In genomic region chr16:88701072-88701864, GRCm38 (mm10) we compare ENCODE assay signal across 11 mouse cellular contexts. TPM values are rescaled to one million over a fixed set of nuclear protein-coding genes. Genes with fewer than 3 reads are reported as not detected.
DNase-seq lines count a peak whose midpoint lies in the region; ATAC-seq and TF ChIP-seq lines count a peak whose summit lies in the region.
"Had no signal": no experiment of that assay in that cellular context is flagged by ENCODE, and none has a peak within 500 bp of the region (broad histone marks: within the 10 kb centered on the region; RNA-seq: fewer than 3 reads in every experiment).

No protein-coding gene starts in this region.

- no peaks in the 10 kb centered on the region for H3K36me3 ChIP-seq in liver, adult 2 months (ENCODE audit: control insufficient read depth, insufficient read depth, low read length)
- H3K36me3 ChIP-seq in embryonic facial prominence, embryonic 12.5 days = no peaks in the 10 kb centered on the region
- H3K36me3 ChIP-seq: heart, embryonic 15.5 days had no signal

- DNase-seq in liver, adult 2 months (ENCODE audit: extremely low read depth, low read depth, low spot score) = peak; percentile 83
- DNase-seq in liver = no peak
- DNase-seq in thymus, postnatal 36 days = peak; percentile 63 to 77
- no peak for DNase-seq in right cerebral cortex, adult 18-20 months
- DNase-seq: kidney, adult 9 months had no signal

- H3K27me3 ChIP-seq in liver, adult 2 months (ENCODE audit: control insufficient read depth, insufficient read depth, low read length) = no peaks in the 10 kb centered on the region
- no peaks in the 10 kb centered on the region for H3K27me3 ChIP-seq in embryonic facial prominence, embryonic 12.5 days
- H3K27me3 ChIP-seq: heart, embryonic 15.5 days had no signal

- no peaks in the 10 kb centered on the region for H3K9me3 ChIP-seq in embryonic facial prominence, embryonic 12.5 days
- H3K9me3 ChIP-seq: heart, embryonic 15.5 days had no signal

- no peak overlapping the region for H3K9ac ChIP-seq in liver, adult 2 months (ENCODE audit: low read depth, low read length)
- no peak overlapping the region for H3K9ac ChIP-seq in embryonic facial prominence, embryonic 12.5 days
- H3K9ac ChIP-seq: heart, embryonic 15.5 days had no signal

- WGBS in liver, adult 2 months = 45% methylated on average over 4 of the region's 4 CpGs
- 24% methylated on average over 4 of the region's 4 CpGs for WGBS in embryonic facial prominence, embryonic 12.5 days

- TF ChIP-seq POLR2A in liver, adult 2 months (IDR thresholded peaks at IDR 0.05; ENCODE audit: extremely low read depth, insufficient read depth, low read length) = no peak

- no peak for TF ChIP-seq CTCF in liver, adult 2 months (IDR thresholded peaks at IDR 0.05; ENCODE audit: low read depth, low read length)

- no peak overlapping the region for H3K4me2 ChIP-seq in embryonic facial prominence, embryonic 12.5 days (replicated peaks)
- H3K4me2 ChIP-seq: heart, embryonic 15.5 days had no signal

- H3K4me1 ChIP-seq in liver, adult 2 months (ENCODE audit: control insufficient read depth, insufficient read depth, low read length) = no peaks in the 10 kb centered on the region; the same call in 1 of the 2 replicates
- no peaks in the 10 kb centered on the region for H3K4me1 ChIP-seq in embryonic facial prominence, embryonic 12.5 days
- H3K4me1 ChIP-seq: heart, embryonic 15.5 days had no signal

- ATAC-seq in embryonic facial prominence, embryonic 12.5 days (ENCODE audit: insufficient number of reproducible peaks, insufficient read depth, low FRiP score, low TSS enrichment) = 0 out of 2 replicates have a peak, but pooled peaks have one; percentile 64
- ATAC-seq in megakaryocyte, adult 5-6 weeks (ENCODE audit: poor library complexity, severe bottlenecking) = peak; percentile 43
- ATAC-seq in monocyte, adult 5-6 weeks (replicated peaks; ENCODE audit: insufficient number of reproducible peaks, low FRiP score, low TSS enrichment, poor library complexity, severe bottlenecking) = no peak

- H3K79me2 ChIP-seq in liver, adult 2 months (ENCODE audit: control insufficient read depth, insufficient read depth, low read length) = no peaks in the 10 kb centered on the region

- no peak overlapping the region for H3K4me3 ChIP-seq in liver, adult 2 months (ENCODE audit: insufficient read depth, low read depth, low read length)
- H3K4me3 ChIP-seq in embryonic facial prominence, embryonic 12.5 days = no peak overlapping the region
- H3K4me3 ChIP-seq: heart, embryonic 15.5 days had no signal

- no peak overlapping the region for H3K27ac ChIP-seq in liver, adult 2 months (replicated peaks; ENCODE audit: insufficient read depth, low read depth, low read length)
- no peak overlapping the region for H3K27ac ChIP-seq in embryonic facial prominence, embryonic 12.5 days
- H3K27ac ChIP-seq: heart, embryonic 15.5 days had no signal

RNA-seq across cellular contexts. Expression of gene 2310061N02Rik, which starts 6.5 kb away (rescaled TPM):
- total RNA-seq in liver, adult 2 months (2014; rRNA removed) = not detected in 2 replicates
- not detected in 2 replicates for polyA plus RNA-seq in liver, adult 2 months (2012; rRNA removed)
- not detected in 2 replicates for polyA plus RNA-seq in embryonic facial prominence, embryonic 12.5 days (2016; fragmentation: Nextera tagmentation; extraction: Ambion mirVana)
- not detected in 2 replicates for total RNA-seq in megakaryocyte, adult 5-6 weeks (2015)
- not detected in 2 replicates for total RNA-seq in megakaryocyte, adult 5-6 weeks (2017)
- not detected in 3 replicates for total RNA-seq in monocyte, adult 5-6 weeks (2017)
- total RNA-seq: left cerebral cortex, postnatal 36 days; MEL had no signal
- polyA plus RNA-seq: heart, embryonic 15.5 days had no signal

RNA-seq across cellular contexts. Expression of gene Krtap13-1, which starts 27.4 kb away (rescaled TPM):
- not detected in 2 replicates for total RNA-seq in liver, adult 2 months (2014; rRNA removed)
- not detected in 2 replicates for polyA plus RNA-seq in liver, adult 2 months (2012; rRNA removed)
- not detected in 2 replicates for polyA plus RNA-seq in embryonic facial prominence, embryonic 12.5 days (2016; fragmentation: Nextera tagmentation; extraction: Ambion mirVana)
- not detected in 2 replicates for total RNA-seq in megakaryocyte, adult 5-6 weeks (2015)
- not detected in 2 replicates for total RNA-seq in megakaryocyte, adult 5-6 weeks (2017)
- not detected in 3 replicates for total RNA-seq in monocyte, adult 5-6 weeks (2017)
- total RNA-seq: left cerebral cortex, postnatal 36 days; MEL had no signal
- polyA plus RNA-seq: heart, embryonic 15.5 days had no signal

RNA-seq across cellular contexts. Expression of gene Krtap27-1, which starts 29.8 kb away (rescaled TPM):
- not detected in 2 replicates for total RNA-seq in liver, adult 2 months (2014; rRNA removed)
- polyA plus RNA-seq in liver, adult 2 months (2012; rRNA removed) = not detected in 2 replicates
- not detected in 2 replicates for polyA plus RNA-seq in embryonic facial prominence, embryonic 12.5 days (2016; fragmentation: Nextera tagmentation; extraction: Ambion mirVana)
- total RNA-seq in megakaryocyte, adult 5-6 weeks (2015) = not detected in 2 replicates
- not detected in 2 replicates for total RNA-seq in megakaryocyte, adult 5-6 weeks (2017)
- not detected in 3 replicates for total RNA-seq in monocyte, adult 5-6 weeks (2017)
- total RNA-seq: left cerebral cortex, postnatal 36 days; MEL had no signal
- polyA plus RNA-seq: heart, embryonic 15.5 days had no signal

RNA-seq across cellular contexts. Expression of gene Krtap13, which starts 50.2 kb away (rescaled TPM):
- not detected in 2 replicates for total RNA-seq in liver, adult 2 months (2014; rRNA removed)
- not detected in 2 replicates for polyA plus RNA-seq in liver, adult 2 months (2012; rRNA removed)
- polyA plus RNA-seq in embryonic facial prominence, embryonic 12.5 days (2016; fragmentation: Nextera tagmentation; extraction: Ambion mirVana) = not detected in 2 replicates
- not detected in 2 replicates for total RNA-seq in megakaryocyte, adult 5-6 weeks (2015)
- total RNA-seq in megakaryocyte, adult 5-6 weeks (2017) = not detected in 2 replicates
- not detected in 3 replicates for total RNA-seq in monocyte, adult 5-6 weeks (2017)
- total RNA-seq: left cerebral cortex, postnatal 36 days; MEL had no signal
- polyA plus RNA-seq: heart, embryonic 15.5 days had no signal

RNA-seq across cellular contexts. Expression of gene Krtap26-1, which starts 53.7 kb away (rescaled TPM):
- total RNA-seq in liver, adult 2 months (2014; rRNA removed) = not detected in 2 replicates
- polyA plus RNA-seq in liver, adult 2 months (2012; rRNA removed) = not detected in 2 replicates
- not detected in 2 replicates for polyA plus RNA-seq in embryonic facial prominence, embryonic 12.5 days (2016; fragmentation: Nextera tagmentation; extraction: Ambion mirVana)
- not detected in 2 replicates for total RNA-seq in megakaryocyte, adult 5-6 weeks (2015)
- not detected in 2 replicates for total RNA-seq in megakaryocyte, adult 5-6 weeks (2017)
- total RNA-seq in monocyte, adult 5-6 weeks (2017) = not detected in 3 replicates
- total RNA-seq: left cerebral cortex, postnatal 36 days; MEL had no signal
- polyA plus RNA-seq: heart, embryonic 15.5 days had no signal

Comparison
In these comparisons a context has a peak if more than half of its experiments do, and no peak if none do; other contexts are left out.
1. DNase-seq: peak in liver, adult 2 months (single experiment) and thymus, postnatal 36 days (2 of 2); none in liver (single experiment) and right cerebral cortex, adult 18-20 months (single experiment).